11 mouse cellular contexts compared by ENCODE assay signal in the genomic region with DNA sequence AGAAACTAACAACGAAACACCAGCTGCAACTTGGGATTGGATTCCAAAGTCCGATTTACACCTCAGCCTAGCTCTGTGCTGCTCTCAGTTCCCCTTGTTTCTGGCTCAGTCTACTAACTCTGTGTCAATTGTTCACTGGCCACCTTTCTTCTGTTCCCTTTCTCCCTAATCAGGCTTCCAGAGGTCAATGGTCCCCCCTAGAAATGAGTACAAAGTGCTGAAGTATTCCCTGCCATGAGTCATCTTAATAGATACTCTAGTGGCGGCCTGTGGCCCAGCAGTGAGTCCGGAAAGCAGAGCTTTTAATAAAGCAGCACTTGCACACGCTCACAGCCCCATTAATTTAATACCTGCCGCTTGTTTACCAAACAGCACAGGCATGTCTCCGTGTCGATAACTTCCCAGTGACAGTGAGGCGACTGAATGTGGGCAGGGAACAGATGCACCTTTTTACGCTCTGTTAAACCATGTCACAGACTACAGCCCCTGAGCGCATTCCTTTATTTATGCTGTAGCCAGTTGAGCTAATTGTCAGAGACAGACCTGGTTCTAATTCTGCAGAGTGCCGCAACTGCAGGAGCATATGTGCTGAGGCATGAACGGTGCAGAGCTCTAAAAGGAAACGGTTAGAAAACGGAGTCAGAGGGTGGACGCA.
DNase-seq lines count a peak whose midpoint lies in the region; ATAC-seq and TF ChIP-seq lines count a peak whose summit lies in the region.
"Had no signal": no experiment of that assay in that cellular context is flagged by ENCODE, and none has a peak within 500 bp of the region (broad histone marks: within the 10 kb centered on the region; RNA-seq: fewer than 3 reads in every experiment).

No protein-coding gene starts in this region.

- no peaks in the 10 kb centered on the region for H3K36me3 ChIP-seq in forebrain, embryonic 13.5 days (ENCODE audit: poor library complexity, severe bottlenecking)
- H3K36me3 ChIP-seq in forebrain, postnatal 0 days (ENCODE audit: insufficient read depth): no peaks in the 10 kb centered on the region
- no peaks in the 10 kb centered on the region for H3K36me3 ChIP-seq in hindbrain, embryonic 16.5 days (ENCODE audit: control insufficient read depth, insufficient read depth, low read length)
- H3K36me3 ChIP-seq in limb, embryonic 12.5 days: no peaks in the 10 kb centered on the region

- peaks cover 19% of the 10 kb centered on the region; the same call in 1 of the 2 replicates for H3K4me1 ChIP-seq in forebrain, embryonic 13.5 days
- no peaks in the 10 kb centered on the region for H3K4me1 ChIP-seq in forebrain, postnatal 0 days (ENCODE audit: insufficient read depth)
- 0 out of 2 replicates have a peak, but pooled peaks cover 3% of the 10 kb centered on the region for H3K4me1 ChIP-seq in hindbrain, embryonic 16.5 days (ENCODE audit: control insufficient read depth, insufficient read depth, low read depth, low read length)
- peaks cover 56% of the 10 kb centered on the region for H3K4me1 ChIP-seq in limb, embryonic 12.5 days (replicated peaks)

- no peaks in the 10 kb centered on the region for H3K27me3 ChIP-seq in forebrain, embryonic 13.5 days
- H3K27me3 ChIP-seq in forebrain, postnatal 0 days (ENCODE audit: insufficient read depth, low read length): no peaks in the 10 kb centered on the region
- no peaks in the 10 kb centered on the region for H3K27me3 ChIP-seq in hindbrain, embryonic 16.5 days (replicated peaks; ENCODE audit: control insufficient read depth, insufficient read depth, low read length)
- H3K27me3 ChIP-seq in limb, embryonic 12.5 days: no peaks in the 10 kb centered on the region
- H3K27me3 ChIP-seq: CH12.LX had no signal

- no peak for TF ChIP-seq POLR2A in brain, embryonic 14.5 days (IDR thresholded peaks at IDR 0.05; ENCODE audit: borderline replicate concordance, extremely low read depth, insufficient read depth, insufficient read length, poor library complexity, severe bottlenecking)

- TF ChIP-seq CTCF in forebrain, postnatal 0 days (IDR thresholded peaks at IDR 0.05; ENCODE audit: low read depth): no peak
- TF ChIP-seq CTCF in brain, embryonic 14.5 days (IDR thresholded peaks at IDR 0.05; ENCODE audit: borderline replicate concordance, extremely low read depth, insufficient read depth, insufficient read length): no peak

- 0 out of 2 replicates have a peak overlapping the region, but pooled peaks have one; percentile 22 for H3K4me2 ChIP-seq in forebrain, embryonic 13.5 days
- no peak overlapping the region for H3K4me2 ChIP-seq in forebrain, postnatal 0 days (ENCODE audit: low read depth)
- H3K4me2 ChIP-seq in hindbrain, embryonic 16.5 days (ENCODE audit: low read length): peak overlapping the region; percentile 1; the same call in 1 of the 2 replicates
- peak overlapping the region; percentile 47 for H3K4me2 ChIP-seq in limb, embryonic 12.5 days

- DNase-seq in forebrain, postnatal 0 days: no peak
- DNase-seq in brain, embryonic 14.5 days (ENCODE audit: low read depth): peak; percentile 43
- no peak for DNase-seq in spleen, postnatal 10 days (ENCODE audit: low spot score in 2 of 2)
- no peak for DNase-seq in testis, postnatal 10 days (ENCODE audit: low spot score)
- DNase-seq in thymus, adult 18-20 months: no peak
- DNase-seq: right cerebral cortex, postnatal 14 days had no signal

- H3K9me3 ChIP-seq in forebrain, embryonic 13.5 days (replicated peaks): no peaks in the 10 kb centered on the region
- no peaks in the 10 kb centered on the region for H3K9me3 ChIP-seq in forebrain, postnatal 0 days (ENCODE audit: low read length)
- no peaks in the 10 kb centered on the region for H3K9me3 ChIP-seq in hindbrain, embryonic 16.5 days (ENCODE audit: control insufficient read depth, low read length)
- no peaks in the 10 kb centered on the region for H3K9me3 ChIP-seq in limb, embryonic 12.5 days

- H3K4me3 ChIP-seq in forebrain, embryonic 13.5 days: no peak overlapping the region
- H3K4me3 ChIP-seq in forebrain, postnatal 0 days (ENCODE audit: low read depth, low read length): no peak overlapping the region
- H3K4me3 ChIP-seq in hindbrain, embryonic 16.5 days (ENCODE audit: low read length): no peak overlapping the region
- H3K4me3 ChIP-seq in limb, embryonic 12.5 days (replicated peaks): no peak overlapping the region

- H3K9ac ChIP-seq in forebrain, embryonic 13.5 days: no peak overlapping the region
- no peak overlapping the region for H3K9ac ChIP-seq in forebrain, postnatal 0 days
- H3K9ac ChIP-seq in hindbrain, embryonic 16.5 days (ENCODE audit: low read depth, low read length): no peak overlapping the region
- peak overlapping the region; percentile 14; the same call in 1 of the 2 replicates for H3K9ac ChIP-seq in limb, embryonic 12.5 days (replicated peaks)

- no peak overlapping the region for H3K27ac ChIP-seq in forebrain, embryonic 13.5 days
- H3K27ac ChIP-seq in forebrain, postnatal 0 days (ENCODE audit: low read depth, low read length): no peak overlapping the region
- H3K27ac ChIP-seq in hindbrain, embryonic 16.5 days (ENCODE audit: low read depth, low read length): no peak overlapping the region
- peak overlapping the region; percentile 81 for H3K27ac ChIP-seq in limb, embryonic 12.5 days
- H3K27ac ChIP-seq: macrophage had no signal

- 47% methylated on average over 16 of the region's 16 CpGs for WGBS in forebrain, embryonic 13.5 days
- WGBS in forebrain, postnatal 0 days: 50% methylated on average over 16 of the region's 16 CpGs
- 56% methylated on average over 16 of the region's 16 CpGs for WGBS in hindbrain, embryonic 16.5 days
- WGBS in limb, embryonic 12.5 days: 22% methylated on average over 16 of the region's 16 CpGs

- no peak for ATAC-seq in forebrain, embryonic 13.5 days
- ATAC-seq in forebrain, postnatal 0 days: no peak
- peak; percentile 82 for ATAC-seq in hindbrain, embryonic 16.5 days
- ATAC-seq in limb, embryonic 12.5 days (ENCODE audit: insufficient number of reproducible peaks, insufficient read depth, low FRiP score, low TSS enrichment, low read depth): peak; percentile 61; the same call in 1 of the 2 replicates

Comparison
In these comparisons a context has a peak if more than half of its experiments do, and no peak if none do; other contexts are left out.
1. ATAC-seq: peak in hindbrain, embryonic 16.5 days (single experiment) and limb, embryonic 12.5 days (single experiment); none in forebrain, embryonic 13.5 days (single experiment) and forebrain, postnatal 0 days (single experiment).